Mouse (Mus musculus): ENCODE results near the gene Ssr1. TPM values are rescaled to one million over a fixed set of nuclear protein-coding genes. Genes with fewer than 3 reads are reported as not detected.

Ssr1 gene
- total and polyA plus RNA-seq, 2 experiments, result 5.9 to 24.2 TPM

DNA sequence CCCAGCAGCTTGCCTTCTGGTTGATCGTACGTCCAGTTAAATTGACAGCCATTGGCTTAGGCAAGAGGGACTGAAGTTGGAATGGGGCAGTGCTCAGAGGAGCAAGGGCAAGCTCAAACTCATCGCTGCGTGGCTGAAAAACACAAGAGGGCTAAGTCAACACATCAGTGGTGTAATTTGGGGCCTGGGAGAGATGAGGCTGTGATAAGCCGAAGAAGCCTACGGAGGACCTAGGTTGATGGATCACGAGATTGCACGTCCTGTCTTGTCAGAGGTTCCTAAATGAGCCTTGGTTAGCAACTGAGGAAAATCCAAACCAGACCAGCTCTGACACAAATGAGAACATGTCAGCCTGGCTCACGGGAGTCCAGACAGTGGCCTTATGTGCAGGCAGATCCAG is 31.5 kb downstream of the Ssr1 start:
- TF ChIP-seq POLR2A (IDR thresholded peaks at IDR 0.05; ENCODE audit: extremely low read depth, insufficient read depth, low read length) (no peak), CTCF (IDR thresholded peaks at IDR 0.05; ENCODE audit: low read depth, low read length) (no peak)
- H3K27me3 ChIP-seq (ENCODE audit: control insufficient read depth, insufficient read depth, low read length), result no peaks in the 10 kb centered on the region
- 85% methylated on average over 9 of the region's 9 CpGs for WGBS
- H3K79me2 ChIP-seq (ENCODE audit: control insufficient read depth, insufficient read depth, low read length), result no peaks in the 10 kb centered on the region
- H3K36me3 ChIP-seq (ENCODE audit: control insufficient read depth, insufficient read depth, low read length), result no peaks in the 10 kb centered on the region
- no peak overlapping the region for H3K4me3 ChIP-seq (ENCODE audit: insufficient read depth, low read depth, low read length)
- H3K4me1 ChIP-seq (ENCODE audit: control insufficient read depth, insufficient read depth, low read length), result peaks cover 2% of the 10 kb centered on the region; the same call in 1 of the 2 replicates
- DNase-seq (ENCODE audit: extremely low read depth, low read depth, low spot score), result no peak
- H3K27ac ChIP-seq (replicated peaks; ENCODE audit: insufficient read depth, low read depth, low read length), result no peak overlapping the region
- no peak overlapping the region for H3K9ac ChIP-seq (ENCODE audit: low read depth, low read length)

DNA sequence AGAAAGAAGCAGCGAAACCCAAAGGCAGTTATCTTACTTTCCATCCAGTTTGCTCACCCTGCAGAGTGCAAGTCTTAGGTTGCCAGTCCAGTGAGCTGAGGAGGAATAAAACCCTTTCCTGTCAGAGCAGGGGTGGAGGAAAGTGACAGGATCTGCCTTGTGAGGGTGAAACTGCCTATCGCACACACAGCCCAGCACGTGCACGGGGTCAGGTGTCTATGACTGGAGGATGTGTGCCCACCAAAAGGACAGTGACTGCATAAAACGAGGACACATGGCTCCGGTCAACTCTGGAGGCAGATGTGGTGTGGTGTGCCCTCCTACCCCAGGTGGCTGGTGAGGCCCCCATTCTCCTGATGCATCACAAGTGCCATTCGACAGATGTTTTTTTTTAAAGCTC is 34.1 kb downstream of the Ssr1 start:
- Histone ChIP-seq H3K27ac (replicated peaks; ENCODE audit: insufficient read depth, low read depth, low read length) (no peak overlapping the region), H3K4me3 (ENCODE audit: insufficient read depth, low read depth, low read length) (no peak overlapping the region), H3K9ac (ENCODE audit: low read depth, low read length) (no peak overlapping the region), H3K27me3 (ENCODE audit: control insufficient read depth, insufficient read depth, low read length) (no peaks in the 10 kb centered on the region), H3K4me1 (ENCODE audit: control insufficient read depth, insufficient read depth, low read length) (peaks cover 2% of the 10 kb centered on the region; the same call in 1 of the 2 replicates), H3K79me2 (ENCODE audit: control insufficient read depth, insufficient read depth, low read length) (no peaks in the 10 kb centered on the region), H3K36me3 (ENCODE audit: control insufficient read depth, insufficient read depth, low read length) (no peaks in the 10 kb centered on the region)
- WGBS, result 89% methylated on average over 7 of the region's 7 CpGs
- no peak for TF ChIP-seq POLR2A (IDR thresholded peaks at IDR 0.05; ENCODE audit: extremely low read depth, insufficient read depth, low read length)
- no peak for TF ChIP-seq CTCF (IDR thresholded peaks at IDR 0.05; ENCODE audit: low read depth, low read length)
- no peak for DNase-seq (ENCODE audit: extremely low read depth, low read depth, low spot score)

DNA sequence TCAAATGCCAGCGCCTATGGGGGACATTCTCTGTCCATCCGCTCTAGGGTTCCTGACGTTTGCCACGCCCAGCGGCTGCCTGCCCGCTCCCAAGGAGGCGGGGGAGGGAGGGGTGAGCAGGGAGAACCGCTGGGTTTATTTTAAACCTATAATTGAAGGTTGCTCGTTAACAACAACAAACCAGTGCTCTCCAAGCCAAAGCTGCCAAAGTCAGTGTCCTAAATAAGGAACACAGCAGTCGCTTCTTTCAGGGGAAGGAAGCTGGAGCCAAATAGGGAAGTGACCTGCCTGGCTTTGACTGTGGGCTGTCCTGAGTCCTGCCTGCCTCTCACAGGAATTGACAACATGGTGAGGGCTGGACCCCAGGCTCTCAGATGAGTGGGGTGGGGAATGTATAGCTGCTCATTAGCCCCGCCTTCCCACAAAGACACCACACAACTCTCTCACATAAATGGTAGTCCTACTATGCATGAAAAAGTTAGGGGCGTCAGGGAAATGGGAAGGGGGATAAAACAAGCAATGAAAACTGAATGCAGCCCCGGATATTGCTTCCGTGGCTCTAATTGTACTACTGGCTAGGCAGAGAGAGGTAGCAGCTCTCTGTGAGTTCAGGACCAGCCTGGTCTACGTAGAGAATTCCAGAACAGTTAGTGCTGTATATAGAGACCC is 34.6 kb downstream of the Ssr1 start:
- Histone ChIP-seq H3K9ac (ENCODE audit: low read depth, low read length) (no peak overlapping the region), H3K4me3 (ENCODE audit: insufficient read depth, low read depth, low read length) (no peak overlapping the region), H3K27ac (replicated peaks; ENCODE audit: insufficient read depth, low read depth, low read length) (peak overlapping the region; percentile 51), H3K36me3 (ENCODE audit: control insufficient read depth, insufficient read depth, low read length) (no peaks in the 10 kb centered on the region), H3K4me1 (ENCODE audit: control insufficient read depth, insufficient read depth, low read length) (peaks cover 2% of the 10 kb centered on the region; the same call in 1 of the 2 replicates), H3K27me3 (ENCODE audit: control insufficient read depth, insufficient read depth, low read length) (no peaks in the 10 kb centered on the region), H3K79me2 (ENCODE audit: control insufficient read depth, insufficient read depth, low read length) (no peaks in the 10 kb centered on the region)
- 88% methylated on average over 15 of the region's 15 CpGs for WGBS
- DNase-seq (ENCODE audit: extremely low read depth, low read depth, low spot score), result no peak
- TF ChIP-seq POLR2A (IDR thresholded peaks at IDR 0.05; ENCODE audit: extremely low read depth, insufficient read depth, low read length), result no peak
- no peak for TF ChIP-seq CTCF (IDR thresholded peaks at IDR 0.05; ENCODE audit: low read depth, low read length)

DNA sequence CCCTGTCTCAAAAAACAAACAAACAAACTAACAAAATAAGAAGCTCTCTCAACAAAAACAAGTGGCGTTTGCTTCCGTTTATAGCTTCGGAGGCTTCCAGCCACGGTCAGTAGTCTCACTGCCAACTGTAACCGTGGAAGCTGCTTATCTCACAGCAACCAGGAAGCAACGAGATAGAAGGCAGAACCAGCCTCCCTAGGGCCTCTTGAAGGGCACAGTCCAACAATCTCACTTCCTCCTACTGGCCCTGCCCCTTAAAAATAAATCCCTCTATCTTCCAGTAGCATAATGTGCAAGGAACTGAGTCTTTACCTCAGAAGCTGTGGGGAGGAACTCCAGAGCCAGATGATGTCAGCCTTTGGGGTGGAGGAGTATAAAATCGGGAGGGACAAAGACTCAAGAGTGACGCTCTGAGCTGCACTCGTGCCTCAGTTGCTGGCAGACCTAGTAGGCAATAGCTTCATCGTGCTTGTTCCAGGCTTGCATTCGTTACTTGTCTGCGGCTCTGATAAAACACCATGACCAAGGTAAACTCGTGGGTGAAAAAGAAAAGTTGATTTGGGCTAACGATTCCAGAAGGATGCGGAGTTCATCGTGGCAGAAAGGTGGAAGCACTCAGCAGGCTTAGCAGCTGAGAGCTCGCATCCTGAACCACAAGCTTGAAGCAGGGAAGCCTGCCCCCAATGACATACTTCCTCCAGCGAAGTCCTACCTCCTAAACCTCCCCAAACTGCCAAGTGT is 35.3 kb downstream of the Ssr1 start:
- no peaks in the 10 kb centered on the region for H3K36me3 ChIP-seq (ENCODE audit: control insufficient read depth, insufficient read depth, low read length)
- no peaks in the 10 kb centered on the region for H3K79me2 ChIP-seq (ENCODE audit: control insufficient read depth, insufficient read depth, low read length)
- H3K4me1 ChIP-seq (ENCODE audit: control insufficient read depth, insufficient read depth, low read length), result peaks cover under 1% of the 10 kb centered on the region; the same call in 1 of the 2 replicates
- DNase-seq (ENCODE audit: extremely low read depth, low read depth, low spot score), result peak; percentile 37
- 80% methylated on average over 18 of the region's 18 CpGs for WGBS
- TF ChIP-seq CTCF (IDR thresholded peaks at IDR 0.05; ENCODE audit: low read depth, low read length) (no peak), POLR2A (IDR thresholded peaks at IDR 0.05; ENCODE audit: extremely low read depth, insufficient read depth, low read length) (no peak)
- no peaks in the 10 kb centered on the region for H3K27me3 ChIP-seq (ENCODE audit: control insufficient read depth, insufficient read depth, low read length)
- peak overlapping the region; percentile 51 for H3K27ac ChIP-seq (replicated peaks; ENCODE audit: insufficient read depth, low read depth, low read length)
- no peak overlapping the region for H3K9ac ChIP-seq (ENCODE audit: low read depth, low read length)
- H3K4me3 ChIP-seq (ENCODE audit: insufficient read depth, low read depth, low read length), result no peak overlapping the region

DNA sequence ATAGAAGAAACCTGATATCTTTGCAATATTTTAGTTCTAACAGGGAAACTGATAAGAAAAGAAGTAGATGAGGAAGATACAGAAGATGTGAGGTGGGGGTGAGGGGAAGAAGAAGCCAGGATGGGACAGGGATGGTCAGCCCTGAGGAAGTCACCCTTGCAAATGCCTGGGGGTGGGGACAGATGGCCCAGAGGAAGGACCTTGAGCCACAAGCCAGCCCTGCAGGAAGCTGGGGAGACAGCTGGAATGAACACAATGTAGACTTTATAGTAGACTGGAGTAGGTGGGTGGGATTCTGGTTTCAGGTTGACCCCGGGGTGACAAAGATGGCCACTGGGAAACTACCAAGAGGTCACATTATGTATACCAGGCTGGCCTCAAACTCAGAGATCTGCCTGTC is 39.7 kb downstream of the Ssr1 start:
- Histone ChIP-seq H3K27me3 (ENCODE audit: control insufficient read depth, insufficient read depth, low read length) (no peaks in the 10 kb centered on the region), H3K36me3 (ENCODE audit: control insufficient read depth, insufficient read depth, low read length) (peaks cover 10% of the 10 kb centered on the region), H3K79me2 (ENCODE audit: control insufficient read depth, insufficient read depth, low read length) (no peaks in the 10 kb centered on the region), H3K9ac (ENCODE audit: low read depth, low read length) (no peak overlapping the region), H3K4me1 (ENCODE audit: control insufficient read depth, insufficient read depth, low read length) (peaks cover 3% of the 10 kb centered on the region; the same call in 1 of the 2 replicates), H3K4me3 (ENCODE audit: insufficient read depth, low read depth, low read length) (no peak overlapping the region), H3K27ac (replicated peaks; ENCODE audit: insufficient read depth, low read depth, low read length) (no peak overlapping the region)
- no peak for TF ChIP-seq POLR2A (IDR thresholded peaks at IDR 0.05; ENCODE audit: extremely low read depth, insufficient read depth, low read length)
- TF ChIP-seq CTCF (IDR thresholded peaks at IDR 0.05; ENCODE audit: low read depth, low read length), result no peak
- WGBS, result 75% methylated on average over 1 of the region's 1 CpGs
- DNase-seq (ENCODE audit: extremely low read depth, low read depth, low spot score), result no peak

- Histone ChIP-seq H3K9ac (ENCODE audit: low read depth, low read length) (no peak overlapping the region), H3K4me3 (ENCODE audit: insufficient read depth, low read depth, low read length) (no peak overlapping the region), H3K4me1 (ENCODE audit: control insufficient read depth, insufficient read depth, low read length) (peaks cover 3% of the 10 kb centered on the region; the same call in 1 of the 2 replicates), H3K36me3 (ENCODE audit: control insufficient read depth, insufficient read depth, low read length) (peaks cover 15% of the 10 kb centered on the region), H3K79me2 (ENCODE audit: control insufficient read depth, insufficient read depth, low read length) (no peaks in the 10 kb centered on the region), H3K27me3 (ENCODE audit: control insufficient read depth, insufficient read depth, low read length) (no peaks in the 10 kb centered on the region), H3K27ac (replicated peaks; ENCODE audit: insufficient read depth, low read depth, low read length) (no peak overlapping the region)
- TF ChIP-seq CTCF (IDR thresholded peaks at IDR 0.05; ENCODE audit: low read depth, low read length) (no peak), POLR2A (IDR thresholded peaks at IDR 0.05; ENCODE audit: extremely low read depth, insufficient read depth, low read length) (no peak)
- DNase-seq (ENCODE audit: extremely low read depth, low read depth, low spot score), result no peak
- WGBS, result 76% methylated on average over 6 of the region's 6 CpGs
Measured at GRCm38 (mm10) chr13:37952981-37953380, 41.0 kb downstream of the Ssr1 start.

All from liver, adult 2 months (tissue).